Mouse (Mus musculus): ENCODE results near the gene Cnnm2.

DNA sequence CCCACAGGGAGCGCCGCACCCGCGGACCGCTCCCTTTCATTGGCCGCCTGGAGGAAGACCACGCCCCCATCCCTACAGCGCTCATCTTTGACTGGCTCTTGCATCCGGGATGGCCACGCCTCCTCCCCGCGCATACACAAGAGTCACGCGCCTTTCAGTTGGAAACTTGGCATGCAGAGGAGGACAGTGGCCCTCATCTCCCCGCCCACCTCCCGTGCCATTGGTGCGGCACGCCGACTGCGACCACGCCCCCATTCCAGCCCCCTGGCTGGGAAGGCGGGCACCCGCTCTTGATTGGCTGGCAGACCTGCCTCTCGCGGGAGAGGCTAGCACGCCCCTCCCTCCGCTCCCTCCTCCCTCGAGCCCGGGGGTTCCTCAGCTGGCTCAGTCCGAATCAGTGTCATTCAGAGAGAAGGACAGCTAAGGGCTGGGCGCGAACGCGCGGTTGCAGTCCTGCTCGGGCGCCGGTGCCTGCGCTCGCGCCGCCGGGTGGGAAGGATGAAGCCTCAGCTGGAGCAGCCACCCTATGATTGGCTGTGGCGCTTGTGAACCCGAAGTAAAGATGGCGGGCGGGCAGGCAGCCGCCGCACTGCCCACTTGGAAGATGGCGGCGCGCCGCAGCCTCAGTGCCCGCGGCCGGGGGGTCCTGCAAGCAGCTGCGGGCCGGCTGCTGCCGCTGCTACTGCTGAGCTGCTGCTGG, at the start of gene Cnnm2:
- TF ChIP-seq POLR2A (IDR thresholded peaks at IDR 0.05; ENCODE audit: insufficient read depth, low read depth, low read length) (peak; percentile 78), CTCF (IDR thresholded peaks at IDR 0.05; ENCODE audit: insufficient read depth, low read depth, low read length) (no peak)

Data from olfactory bulb, adult 2 months (tissue).